Mouse (Mus musculus) forebrain, embryonic 14.5 days (tissue): ENCODE results near the gene Trappc1. TPM values are rescaled to one million over a fixed set of nuclear protein-coding genes. Genes with fewer than 3 reads are reported as not detected.
A peak's percentile ranks its signal among the peaks of the same experiment; 100 is the strongest.

Source experiments
- ATAC-seq: fragments of 200-750 bp; cut with Nextera tagmentation; 2 replicates; pipeline ENCODE4 v1.8.0; 2017; ENCODE audit warnings: mild to moderate bottlenecking, moderate library complexity
- DNase-seq: peaks from one replicate; pipeline ENCODE4 v3.0.0-alpha.2; 2015; ENCODE audit warnings: low spot score
- H3K27ac ChIP-seq: fragments of 300-500 bp; sonication (generic); 2 replicates; pipeline ENCODE4 v1.5.1; 2014; ENCODE audit warnings: low read depth, mild to moderate bottlenecking, control low read depth, low read length, moderate library complexity
- H3K27me3 ChIP-seq: fragments of 300-500 bp; sonication (generic); replicated peaks from 2 replicates; pipeline ENCODE4 v1.6.1; 2014; ENCODE audit warnings: low read length, control low read depth, mixed read lengths; ENCODE audit not compliant: control insufficient read depth, insufficient read depth
- H3K36me3 ChIP-seq: fragments of 300-500 bp; sonication (generic); 2 replicates; pipeline ENCODE4 v1.6.1; 2014; ENCODE audit warnings: low read length, control low read depth; ENCODE audit not compliant: control insufficient read depth, insufficient read depth
- H3K4me1 ChIP-seq: fragments of 300-500 bp; sonication (generic); 2 replicates; pipeline ENCODE4 v1.6.1; 2014; ENCODE audit warnings: antibody characterized with exemption, low read length, control low read depth; ENCODE audit not compliant: control insufficient read depth, insufficient read depth
- H3K4me2 ChIP-seq: fragments of 300-500 bp; sonication (generic); 2 replicates; pipeline ENCODE4 v1.6.1; 2014; ENCODE audit warnings: mild to moderate bottlenecking, control low read depth, low read length
- H3K4me3 ChIP-seq: fragments of 300-500 bp; sonication (generic); 2 replicates; pipeline ENCODE4 v1.5.1; 2014; ENCODE audit warnings: low read depth, low read length, control low read depth
- H3K9ac ChIP-seq: fragments of 300-500 bp; sonication (generic); 2 replicates; pipeline ENCODE4 v1.6.1; 2014; ENCODE audit warnings: mild to moderate bottlenecking, low read length, control low read depth, moderate library complexity
- H3K9me3 ChIP-seq: fragments of 300-500 bp; sonication (generic); replicated peaks from 2 replicates; pipeline ENCODE4 v1.6.1; 2016; ENCODE audit warnings: low read length, control low read depth, mixed read lengths; ENCODE audit not compliant: control insufficient read depth
- WGBS: fragments of 180-500 bp; shearing (Covaris S2); extraction: QIAGEN DNeasy Blood & Tissue Kit; methylation state at CpG from one replicate; pipeline ENCODE4 v1.1.7; 2014; 5-methylcytosine and 5-hydroxymethylcytosine counted together
- polyA plus RNA-seq: library from polyadenylated mRNA; unstranded; fragments of >200 nt; fragmentation: Nextera tagmentation; extraction: Ambion mirVana; gene quantifications from 2 replicates; pipeline ENCODE4 v1.2.1, GENCODE M21; 2014

The Trappc1 gene
- polyA plus RNA-seq, 1 experiment from 2014 or later = 243 TPM

DNA sequence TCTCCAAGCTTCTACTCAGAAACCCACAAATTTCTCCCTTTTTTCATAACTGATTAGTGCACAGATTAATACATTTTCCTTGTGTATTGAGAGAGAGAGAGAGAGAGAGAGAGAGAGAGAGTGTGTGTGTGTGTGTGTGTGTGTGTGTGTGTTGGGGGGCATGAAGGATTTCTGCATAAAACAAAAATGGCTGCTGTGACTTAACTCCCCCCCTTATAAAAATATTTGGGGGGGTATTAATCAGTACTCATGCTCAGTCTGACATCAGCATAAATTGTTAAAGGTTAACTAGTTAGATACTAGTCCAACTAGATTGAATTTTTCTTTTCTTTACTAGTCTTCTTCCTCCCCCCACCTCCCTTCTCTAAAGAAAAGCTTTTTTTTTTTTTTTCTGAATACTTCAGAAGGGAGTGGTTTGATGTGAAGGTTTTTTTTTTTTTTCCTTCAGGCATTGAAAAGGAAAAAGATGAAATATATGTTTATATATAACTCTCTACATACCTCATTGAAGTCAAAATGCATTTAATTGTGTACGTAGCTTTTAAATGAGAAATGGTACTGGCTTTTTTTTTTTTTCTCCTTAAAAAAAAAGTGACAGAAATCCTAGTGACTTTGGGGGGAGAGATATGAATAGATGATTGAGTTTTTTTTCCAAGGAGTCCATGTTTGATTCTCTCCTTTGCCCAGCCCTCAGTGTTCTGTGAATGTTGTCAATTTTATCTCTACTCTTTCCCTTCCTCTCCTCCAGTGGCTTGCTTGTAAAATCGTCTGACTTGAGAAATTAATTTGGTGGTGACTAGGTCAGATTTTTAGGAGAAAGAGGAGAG lies 46.4 kb downstream of the Trappc1 start:
- peak overlapping the region; percentile 100 for H3K9ac ChIP-seq
- ATAC-seq (no peak), DNase-seq (peak; percentile 59)
- H3K4me2 ChIP-seq = peak overlapping the region; percentile 96
- H3K36me3 ChIP-seq = peaks cover 5% of the 10 kb centered on the region; the same call in 1 of the 2 replicates
- peak overlapping the region; percentile 97 for H3K4me3 ChIP-seq
- 16% methylated on average over 2 of the region's 2 CpGs for WGBS
- H3K4me1 ChIP-seq = peaks cover 33% of the 10 kb centered on the region
- H3K9me3 ChIP-seq = no peaks in the 10 kb centered on the region
- H3K27me3 ChIP-seq = no peaks in the 10 kb centered on the region
- H3K27ac ChIP-seq = peak overlapping the region; percentile 100

- H3K27ac ChIP-seq = peak overlapping the region; percentile 88
- H3K27me3 ChIP-seq = no peaks in the 10 kb centered on the region
- peak overlapping the region; percentile 18; the same call in 1 of the 2 replicates for H3K9ac ChIP-seq
- H3K4me2 ChIP-seq = peak overlapping the region; percentile 28
- H3K4me3 ChIP-seq = 0 out of 2 replicates have a peak overlapping the region, but pooled peaks have one; percentile 4
- ATAC-seq (no peak), DNase-seq (peak; percentile 22)
- no peaks in the 10 kb centered on the region for H3K9me3 ChIP-seq
- peaks cover 8% of the 10 kb centered on the region; the same call in 1 of the 2 replicates for H3K36me3 ChIP-seq
- H3K4me1 ChIP-seq = peaks cover 27% of the 10 kb centered on the region
- WGBS = 15% methylated on average over 9 of the region's 9 CpGs
Measured at GRCm38 (mm10) chr11:69370817-69371215, 47.0 kb downstream of the Trappc1 start.

- Histone ChIP-seq H3K36me3 (peaks cover 8% of the 10 kb centered on the region; the same call in 1 of the 2 replicates), H3K27ac (peak overlapping the region; percentile 88), H3K9me3 (no peaks in the 10 kb centered on the region), H3K4me3 (no peak overlapping the region), H3K4me1 (peaks cover 23% of the 10 kb centered on the region), H3K27me3 (no peaks in the 10 kb centered on the region), H3K4me2 (peak overlapping the region; percentile 28), H3K9ac (no peak overlapping the region; the same call in 1 of the 2 replicates)
- DNase-seq = peak; percentile 29
- ATAC-seq = no peak; the same call in 1 of the 2 replicates
- WGBS = 27% methylated on average over 12 of the region's 12 CpGs
Measured at GRCm38 (mm10) chr11:69371601-69372000, 47.8 kb downstream of the Trappc1 start.

- Histone ChIP-seq H3K9ac (no peak overlapping the region; the same call in 1 of the 2 replicates), H3K27ac (peak overlapping the region; percentile 88), H3K4me2 (peak overlapping the region; percentile 28), H3K36me3 (peaks cover 8% of the 10 kb centered on the region; the same call in 1 of the 2 replicates), H3K9me3 (no peaks in the 10 kb centered on the region), H3K4me3 (0 out of 2 replicates have a peak overlapping the region, but pooled peaks have one; percentile 4), H3K27me3 (no peaks in the 10 kb centered on the region), H3K4me1 (peaks cover 23% of the 10 kb centered on the region)
- ATAC-seq (peak; percentile 49), DNase-seq (peak; percentile 87)
- WGBS = 36% methylated on average over 12 of the region's 12 CpGs
Measured at GRCm38 (mm10) chr11:69372056-69372779, 48.4 kb downstream of the Trappc1 start.

DNA sequence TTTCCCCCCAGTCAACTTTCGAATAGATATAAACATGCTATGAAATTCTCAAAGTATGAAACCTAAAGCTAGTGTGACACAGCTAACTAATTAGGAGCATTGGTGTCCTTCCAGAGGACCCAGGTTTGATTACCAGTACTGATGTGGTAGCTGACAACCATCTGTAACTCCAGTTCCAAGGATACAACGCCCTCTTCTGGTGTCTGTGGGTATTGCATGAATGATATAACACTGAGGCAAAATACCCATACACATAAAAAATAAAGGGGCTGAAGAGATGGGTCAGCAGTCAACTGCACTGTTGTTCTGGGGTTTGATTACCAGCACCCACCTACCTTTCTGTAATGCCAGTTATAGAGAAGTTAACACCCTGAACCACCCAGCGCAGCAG lies 49.0 kb downstream of the Trappc1 start:
- ATAC-seq = no peak
- 67% methylated on average over 3 of the region's 3 CpGs for WGBS

DNA sequence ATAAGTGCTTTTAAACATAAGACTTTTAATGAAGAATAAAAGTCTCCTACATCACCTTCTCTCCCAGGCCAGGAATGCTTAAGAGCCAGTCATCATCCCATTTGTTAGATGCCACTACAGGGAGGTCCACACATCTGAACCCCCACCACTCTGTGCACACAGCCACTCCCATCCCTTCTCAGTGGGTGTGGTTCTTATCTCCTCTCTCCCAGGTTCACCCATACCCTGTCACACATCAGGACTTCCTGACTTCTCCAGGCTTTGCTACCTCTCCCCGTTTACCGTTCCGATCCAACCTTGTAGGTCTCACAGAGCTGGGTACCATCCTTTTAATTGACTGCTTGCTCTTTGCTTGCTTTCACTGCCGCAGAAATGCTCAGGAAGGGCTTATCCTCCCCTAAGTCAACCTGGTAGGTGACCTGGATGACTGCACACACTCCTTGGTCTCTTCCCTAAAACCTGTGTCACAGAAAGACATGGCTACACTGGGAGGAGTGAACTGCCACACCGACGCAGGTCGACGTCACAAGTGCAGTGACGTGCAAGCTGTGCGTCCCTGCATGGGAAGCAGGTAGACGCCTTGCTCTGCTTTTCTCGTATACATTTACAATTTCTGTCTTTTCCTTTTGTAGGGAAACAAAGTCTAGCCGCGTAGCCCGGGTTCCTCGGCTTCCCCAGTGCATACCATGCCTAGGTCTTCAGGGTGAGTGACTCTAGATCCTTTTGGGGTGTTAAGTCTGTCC lies 49.6 kb downstream of the Trappc1 start:
- no peak overlapping the region for H3K4me3 ChIP-seq
- H3K9me3 ChIP-seq = no peaks in the 10 kb centered on the region
- H3K9ac ChIP-seq = no peak overlapping the region

More for the DNA sequence above, 49.0 kb downstream of the Trappc1 start:
- Histone ChIP-seq H3K27ac (peak overlapping the region; percentile 88), H3K9ac (no peak overlapping the region), H3K4me3 (no peak overlapping the region), H3K4me2 (no peak overlapping the region), H3K36me3 (peaks cover 8% of the 10 kb centered on the region; the same call in 1 of the 2 replicates), H3K4me1 (peaks cover 23% of the 10 kb centered on the region), H3K27me3 (no peaks in the 10 kb centered on the region), H3K9me3 (no peaks in the 10 kb centered on the region)
- DNase-seq = no peak

More for the DNA sequence above, 49.6 kb downstream of the Trappc1 start:
- no peak for ATAC-seq
- H3K27ac ChIP-seq = peak overlapping the region; percentile 88; the same call in 1 of the 2 replicates
- H3K4me1 ChIP-seq = peaks cover 20% of the 10 kb centered on the region
- 94% methylated on average over 16 of the region's 16 CpGs for WGBS
- no peaks in the 10 kb centered on the region for H3K27me3 ChIP-seq
- H3K4me2 ChIP-seq = no peak overlapping the region
- DNase-seq = no peak
- peaks cover 8% of the 10 kb centered on the region; the same call in 1 of the 2 replicates for H3K36me3 ChIP-seq

Other genes with a start within 250 kb of the Trappc1 start
- 124 and 188 TPM in 2 replicates for gene Vamp2, start 235.5 kb upstream of the Trappc1 start, polyA plus RNA-seq
- gene Per1, start 228.8 kb upstream of the Trappc1 start, polyA plus RNA-seq = 6.8 and 11.6 TPM in 2 replicates
- 0.23 and 0.24 TPM in 2 replicates for gene Hes7, start 203.6 kb upstream of the Trappc1 start, polyA plus RNA-seq
- gene 9130213A22Rik, start 201.4 kb upstream of the Trappc1 start, polyA plus RNA-seq = 0.14 TPM in 2 replicates
- 0.94 and 2.1 TPM in 2 replicates for gene Aloxe3, start 198.1 kb upstream of the Trappc1 start, polyA plus RNA-seq
- gene Alox12b, start 167.0 kb upstream of the Trappc1 start, polyA plus RNA-seq = 0.15 TPM in 1 of 2 replicates, not detected in the other
- 0.08 TPM in 1 of 2 replicates, not detected in the other for gene Alox8, start 126.1 kb upstream of the Trappc1 start, polyA plus RNA-seq
- 0.35 and 0.41 TPM in 2 replicates for gene Gucy2e, start 86.9 kb upstream of the Trappc1 start, polyA plus RNA-seq
- 13.9 and 18.9 TPM in 2 replicates for gene Cntrob, start 205 bp upstream of the Trappc1 start, polyA plus RNA-seq
- gene Kcnab3, start 2.3 kb downstream of the Trappc1 start, polyA plus RNA-seq = 3.3 and 3.9 TPM in 2 replicates
- gene Rnf227, start 16.5 kb downstream of the Trappc1 start, polyA plus RNA-seq = 126 and 146 TPM in 2 replicates
- gene Chd3, start 45.4 kb downstream of the Trappc1 start, polyA plus RNA-seq = 70.3 and 77.3 TPM in 2 replicates
- gene Naa38, start 71.5 kb downstream of the Trappc1 start, polyA plus RNA-seq = 106 and 142 TPM in 2 replicates
- 31.1 and 36.4 TPM in 2 replicates for gene Cyb5d1, start 71.7 kb downstream of the Trappc1 start, polyA plus RNA-seq
- 4.7 and 5.7 TPM in 2 replicates for gene Tmem88, start 74.3 kb downstream of the Trappc1 start, polyA plus RNA-seq
- gene Kdm6b, start 89.7 kb downstream of the Trappc1 start, polyA plus RNA-seq = 28.7 and 38.2 TPM in 2 replicates
- gene Dnah2, start 225.1 kb downstream of the Trappc1 start, polyA plus RNA-seq = 2.7 and 3.8 TPM in 2 replicates
- 38.6 and 48.2 TPM in 2 replicates for gene Efnb3, start 236.2 kb downstream of the Trappc1 start, polyA plus RNA-seq